Mouse (Mus musculus) forebrain, embryonic 16.5 days (tissue): ENCODE data around the gene Fignl1. TPM values are rescaled to one million over a fixed set of nuclear protein-coding genes. Genes with fewer than 3 reads are reported as not detected.
A peak's percentile ranks its signal among the peaks of the same experiment; 100 is the strongest.

Source experiments
- ATAC-seq: fragments of 200-750 bp; cut with Nextera tagmentation; 2 replicates; pipeline ENCODE4 v1.8.0; 2017; ENCODE audit warnings: mild to moderate bottlenecking, moderate library complexity
- H3K27ac ChIP-seq: fragments of 300-500 bp; sonication (generic); 2 replicates; pipeline ENCODE4 v1.5.1; 2014; ENCODE audit warnings: low read length, control low read depth
- H3K27me3 ChIP-seq: fragments of 300-500 bp; sonication (generic); replicated peaks from 2 replicates; pipeline ENCODE4 v1.6.1; 2014; ENCODE audit warnings: low read length; ENCODE audit not compliant: control insufficient read depth, insufficient read depth
- H3K36me3 ChIP-seq: fragments of 300-500 bp; sonication (generic); 2 replicates; pipeline ENCODE4 v1.6.1; 2014; ENCODE audit not compliant: control insufficient read depth, insufficient read depth
- H3K4me1 ChIP-seq: fragments of 300-500 bp; sonication (generic); replicated peaks from 2 replicates; pipeline ENCODE4 v1.6.1; 2014; ENCODE audit warnings: low read length; ENCODE audit not compliant: control insufficient read depth, insufficient read depth
- H3K4me2 ChIP-seq: fragments of 300-500 bp; sonication (generic); 2 replicates; pipeline ENCODE4 v1.6.1; 2014; ENCODE audit warnings: mild to moderate bottlenecking, low read length, control low read depth
- H3K4me3 ChIP-seq: fragments of 300-500 bp; sonication (generic); replicated peaks from 2 replicates; pipeline ENCODE4 v1.5.1; 2014; ENCODE audit warnings: mild to moderate bottlenecking, low read length, control low read depth
- H3K9ac ChIP-seq: fragments of 300-500 bp; sonication (generic); replicated peaks from 2 replicates; pipeline ENCODE4 v1.6.1; 2014; ENCODE audit warnings: low read depth, low read length, control low read depth
- H3K9me3 ChIP-seq: fragments of 300-500 bp; sonication (generic); 2 replicates; pipeline ENCODE4 v1.6.1; 2016; ENCODE audit warnings: low read length; ENCODE audit not compliant: control insufficient read depth
- WGBS: fragments of 180-500 bp; shearing (Covaris S2); extraction: QIAGEN DNeasy Blood & Tissue Kit; methylation state at CpG from one replicate; pipeline ENCODE4 v1.1.7; 2014; 5-methylcytosine and 5-hydroxymethylcytosine counted together
- polyA plus RNA-seq: library from polyadenylated mRNA; unstranded; fragments of >200 nt; fragmentation: Nextera tagmentation; extraction: Ambion mirVana; gene quantifications from 2 replicates; pipeline ENCODE4 v1.2.1, GENCODE M21; 2015

The Fignl1 gene
- 25.5 and 28.6 TPM in 2 replicates for polyA plus RNA-seq

- H3K9ac ChIP-seq, result peak within 1 kb of the TSS; percentile 94
- H3K36me3 ChIP-seq, result no peaks in the 10 kb centered on the region
- H3K4me2 ChIP-seq, result peak within 1 kb of the TSS; percentile 56
Measured at GRCm38 (mm10) chr11:11808820-11809403, at the start of gene Fignl1. Gene Fignl1, minus strand, starts transcription at chr11:11808962.

GRCm38 (mm10) chr11:11856959-11857358 lies 48.2 kb upstream of the Fignl1 start:
- ATAC-seq, result no peak
- Histone ChIP-seq H3K4me2 (no peak overlapping the region), H3K27ac (no peak overlapping the region), H3K36me3 (no peaks in the 10 kb centered on the region), H3K27me3 (no peaks in the 10 kb centered on the region), H3K4me3 (no peak overlapping the region), H3K4me1 (peaks cover 12% of the 10 kb centered on the region), H3K9ac (no peak overlapping the region), H3K9me3 (no peaks in the 10 kb centered on the region)
- 92% methylated on average over 3 of the region's 3 CpGs for WGBS

More at GRCm38 (mm10) chr11:11808820-11809403, at the start of gene Fignl1:
- H3K27ac ChIP-seq, result peak within 1 kb of the TSS; percentile 97
- ATAC-seq, result peak; percentile 94
- under 1% methylated on average over 53 of the region's 53 CpGs for WGBS
- H3K27me3 ChIP-seq, result no peaks in the 10 kb centered on the region
- peaks cover 12% of the 10 kb centered on the region for H3K4me1 ChIP-seq
- H3K4me3 ChIP-seq, result peak within 1 kb of the TSS; percentile 56
- H3K9me3 ChIP-seq, result no peaks in the 10 kb centered on the region

- Histone ChIP-seq H3K4me2 (no peak overlapping the region), H3K27ac (0 out of 2 replicates have a peak overlapping the region, but pooled peaks have one; percentile 10), H3K9me3 (no peaks in the 10 kb centered on the region), H3K36me3 (no peaks in the 10 kb centered on the region), H3K9ac (no peak overlapping the region), H3K27me3 (no peaks in the 10 kb centered on the region), H3K4me1 (peaks cover 12% of the 10 kb centered on the region), H3K4me3 (no peak overlapping the region)
- WGBS, result 12% methylated on average over 11 of the region's 11 CpGs
- ATAC-seq, result peak; percentile 80
Measured at GRCm38 (mm10) chr11:11855685-11856131, 46.9 kb upstream of the Fignl1 start.

GRCm38 (mm10) chr11:11855061-11855672 lies 46.4 kb upstream of the Fignl1 start:
- peak; percentile 17; the same call in 1 of the 2 replicates for ATAC-seq
- H3K4me2 ChIP-seq, result no peak overlapping the region
- no peaks in the 10 kb centered on the region for H3K9me3 ChIP-seq

GRCm38 (mm10) chr11:11853731-11854461 lies 45.1 kb upstream of the Fignl1 start:
- Histone ChIP-seq H3K4me2 (no peak overlapping the region), H3K27ac (no peak overlapping the region), H3K9me3 (no peaks in the 10 kb centered on the region), H3K4me3 (no peak overlapping the region), H3K4me1 (peaks cover 12% of the 10 kb centered on the region), H3K36me3 (no peaks in the 10 kb centered on the region), H3K27me3 (no peaks in the 10 kb centered on the region), H3K9ac (no peak overlapping the region)
- ATAC-seq, result no peak
- WGBS, result 59% methylated on average over 4 of the region's 4 CpGs

More at GRCm38 (mm10) chr11:11855061-11855672, 46.4 kb upstream of the Fignl1 start:
- H3K4me1 ChIP-seq, result peaks cover 12% of the 10 kb centered on the region
- WGBS, result 22% methylated on average over 6 of the region's 6 CpGs
- no peaks in the 10 kb centered on the region for H3K36me3 ChIP-seq
- no peaks in the 10 kb centered on the region for H3K27me3 ChIP-seq
- no peak overlapping the region for H3K4me3 ChIP-seq
- no peak overlapping the region for H3K27ac ChIP-seq
- no peak overlapping the region for H3K9ac ChIP-seq

GRCm38 (mm10) chr11:11851957-11852505 lies 43.3 kb upstream of the Fignl1 start:
- 76% methylated on average over 6 of the region's 6 CpGs for WGBS
- H3K27me3 ChIP-seq, result no peaks in the 10 kb centered on the region
- H3K4me3 ChIP-seq, result no peak overlapping the region
- no peaks in the 10 kb centered on the region for H3K9me3 ChIP-seq
- no peak overlapping the region for H3K4me2 ChIP-seq
- H3K9ac ChIP-seq, result no peak overlapping the region
- no peak overlapping the region for H3K27ac ChIP-seq
- H3K4me1 ChIP-seq, result peaks cover 12% of the 10 kb centered on the region
- ATAC-seq, result no peak
- no peaks in the 10 kb centered on the region for H3K36me3 ChIP-seq

- H3K4me3 ChIP-seq, result no peak overlapping the region
- H3K4me2 ChIP-seq, result no peak overlapping the region
- no peak overlapping the region for H3K27ac ChIP-seq
- no peak overlapping the region for H3K9ac ChIP-seq
- H3K36me3 ChIP-seq, result no peaks in the 10 kb centered on the region
- 66% methylated on average over 6 of the region's 6 CpGs for WGBS
- no peaks in the 10 kb centered on the region for H3K9me3 ChIP-seq
- ATAC-seq, result 0 out of 2 replicates have a peak, but pooled peaks have one; percentile 27
- no peaks in the 10 kb centered on the region for H3K27me3 ChIP-seq
- H3K4me1 ChIP-seq, result peaks cover 8% of the 10 kb centered on the region
Measured at GRCm38 (mm10) chr11:11850476-11851267, 41.9 kb upstream of the Fignl1 start.

GRCm38 (mm10) chr11:11849513-11850311 lies 41.0 kb upstream of the Fignl1 start:
- H3K4me2 ChIP-seq, result no peak overlapping the region
- H3K36me3 ChIP-seq, result no peaks in the 10 kb centered on the region
- H3K9me3 ChIP-seq, result no peaks in the 10 kb centered on the region
- H3K4me1 ChIP-seq, result no peaks in the 10 kb centered on the region
- no peak overlapping the region for H3K4me3 ChIP-seq
- WGBS, result 58% methylated on average over 13 of the region's 13 CpGs
- ATAC-seq, result 0 out of 2 replicates have a peak, but pooled peaks have one; percentile 38
- no peak overlapping the region for H3K27ac ChIP-seq
- no peaks in the 10 kb centered on the region for H3K27me3 ChIP-seq
- no peak overlapping the region for H3K9ac ChIP-seq
